Mouse (Mus musculus): ENCODE data around the gene Olfr318.

DNA sequence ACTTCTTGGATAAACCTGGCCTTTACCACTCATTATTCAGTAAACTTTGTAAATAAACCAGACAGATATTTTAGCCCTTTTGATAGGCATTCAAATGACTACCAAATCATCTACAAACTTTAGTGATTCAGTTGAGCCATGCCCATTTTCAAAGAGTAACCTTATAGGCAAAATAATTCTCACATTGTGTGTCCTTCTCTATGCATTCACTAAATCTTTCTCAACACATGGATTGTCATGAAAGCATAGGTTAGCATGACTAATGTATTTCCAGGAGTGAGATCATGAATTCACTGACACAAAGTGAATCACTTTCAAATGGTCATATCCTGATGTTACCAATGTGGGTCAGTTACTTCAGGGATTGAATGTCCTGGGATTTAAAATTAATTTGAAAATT lies 49.1 kb upstream of the Olfr318 start, which contains the start of gene Olfr315:
- TF ChIP-seq CTCF (IDR thresholded peaks at IDR 0.05) (no peak), EP300 (IDR thresholded peaks at IDR 0.05) (no peak)
